Mouse (Mus musculus): Measurements from ENCODE around the gene Cep68. TPM values are rescaled to one million over a fixed set of nuclear protein-coding genes. Genes with fewer than 3 reads are reported as not detected.

Gene Cep68
- polyA plus RNA-seq, 1 experiment from 2014 or later = 32.8 TPM

- no peak overlapping the region for H3K9ac ChIP-seq (ENCODE audit: low read depth, low read length)
- H3K36me3 ChIP-seq (ENCODE audit: control insufficient read depth, insufficient read depth, low read length) = no peaks in the 10 kb centered on the region; the same call in 1 of the 2 replicates
- no peaks in the 10 kb centered on the region for H3K9me3 ChIP-seq (replicated peaks; ENCODE audit: control insufficient read depth, low read length)
- no peak for ATAC-seq (replicated peaks; ENCODE audit: insufficient number of reproducible peaks, low FRiP score, low TSS enrichment)
- peaks cover 39% of the 10 kb centered on the region for H3K4me1 ChIP-seq (ENCODE audit: control insufficient read depth, insufficient read depth, low read length)
- no peak overlapping the region; the same call in 1 of the 2 replicates for H3K4me2 ChIP-seq
- H3K4me3 ChIP-seq (ENCODE audit: low read depth, low read length) = no peak overlapping the region
- WGBS (ENCODE audit: insufficient replicate concordance) = 57% methylated on average over 9 of the region's 9 CpGs
- H3K27me3 ChIP-seq (ENCODE audit: control insufficient read depth, insufficient read depth, low read length) = no peaks in the 10 kb centered on the region
- no peak overlapping the region for H3K27ac ChIP-seq (ENCODE audit: low read depth, low read length)
Observed at GRCm38 (mm10) chr11:20204870-20205446, 44.3 kb downstream of the Cep68 start.

- H3K4me3 ChIP-seq (ENCODE audit: low read depth, low read length) = no peak overlapping the region
- no peaks in the 10 kb centered on the region for H3K27me3 ChIP-seq (ENCODE audit: control insufficient read depth, insufficient read depth, low read length)
- no peaks in the 10 kb centered on the region for H3K9me3 ChIP-seq (replicated peaks; ENCODE audit: control insufficient read depth, low read length)
- no peak overlapping the region for H3K27ac ChIP-seq (ENCODE audit: low read depth, low read length)
- no peak overlapping the region for H3K9ac ChIP-seq (ENCODE audit: low read depth, low read length)
- H3K4me2 ChIP-seq = no peak overlapping the region; the same call in 1 of the 2 replicates
- whole genome bisulfite sequencing (ENCODE audit: insufficient replicate concordance) = 74% methylated on average over 2 of the region's 2 CpGs
- ATAC-seq (replicated peaks; ENCODE audit: insufficient number of reproducible peaks, low FRiP score, low TSS enrichment) = no peak
- no peaks in the 10 kb centered on the region; the same call in 1 of the 2 replicates for H3K36me3 ChIP-seq (ENCODE audit: control insufficient read depth, insufficient read depth, low read length)
- H3K4me1 ChIP-seq (ENCODE audit: control insufficient read depth, insufficient read depth, low read length) = peaks cover 39% of the 10 kb centered on the region
Observed at GRCm38 (mm10) chr11:20204321-20204720, 44.9 kb downstream of the Cep68 start.

GRCm38 (mm10) chr11:20202299-20203011, 46.8 kb downstream of the Cep68 start:
- H3K9me3 ChIP-seq (replicated peaks; ENCODE audit: control insufficient read depth, low read length) = no peaks in the 10 kb centered on the region
- ATAC-seq (replicated peaks; ENCODE audit: insufficient number of reproducible peaks, low FRiP score, low TSS enrichment) = no peak
- WGBS (ENCODE audit: insufficient replicate concordance) = 41% methylated on average over 7 of the region's 7 CpGs
- H3K9ac ChIP-seq (ENCODE audit: low read depth, low read length) = peak overlapping the region; percentile 99
- peak overlapping the region; percentile 100 for H3K4me3 ChIP-seq (ENCODE audit: low read depth, low read length)
- H3K4me1 ChIP-seq (ENCODE audit: control insufficient read depth, insufficient read depth, low read length) = peaks cover 39% of the 10 kb centered on the region
- no peaks in the 10 kb centered on the region for H3K36me3 ChIP-seq (ENCODE audit: control insufficient read depth, insufficient read depth, low read length)
- H3K27me3 ChIP-seq (ENCODE audit: control insufficient read depth, insufficient read depth, low read length) = no peaks in the 10 kb centered on the region
- peak overlapping the region; percentile 90 for H3K4me2 ChIP-seq
- peak overlapping the region; percentile 99; the same call in 1 of the 2 replicates for H3K27ac ChIP-seq (ENCODE audit: low read depth, low read length)

- Histone ChIP-seq H3K4me1 (ENCODE audit: control insufficient read depth, insufficient read depth, low read length) (peaks cover 35% of the 10 kb centered on the region), H3K4me3 (ENCODE audit: low read depth, low read length) (peak overlapping the region; percentile 100), H3K9me3 (replicated peaks; ENCODE audit: control insufficient read depth, low read length) (no peaks in the 10 kb centered on the region), H3K4me2 (peak overlapping the region; percentile 90), H3K27ac (ENCODE audit: low read depth, low read length) (peak overlapping the region; percentile 99), H3K9ac (ENCODE audit: low read depth, low read length) (peak overlapping the region; percentile 99), H3K36me3 (ENCODE audit: control insufficient read depth, insufficient read depth, low read length) (no peaks in the 10 kb centered on the region), H3K27me3 (ENCODE audit: control insufficient read depth, insufficient read depth, low read length) (no peaks in the 10 kb centered on the region)
- WGBS (ENCODE audit: insufficient replicate concordance) = under 1% methylated on average over 40 of the region's 40 CpGs
- peak; percentile 12 for ATAC-seq (replicated peaks; ENCODE audit: insufficient number of reproducible peaks, low FRiP score, low TSS enrichment)
Observed at GRCm38 (mm10) chr11:20201661-20202101, 47.5 kb downstream of the Cep68 start.

DNA sequence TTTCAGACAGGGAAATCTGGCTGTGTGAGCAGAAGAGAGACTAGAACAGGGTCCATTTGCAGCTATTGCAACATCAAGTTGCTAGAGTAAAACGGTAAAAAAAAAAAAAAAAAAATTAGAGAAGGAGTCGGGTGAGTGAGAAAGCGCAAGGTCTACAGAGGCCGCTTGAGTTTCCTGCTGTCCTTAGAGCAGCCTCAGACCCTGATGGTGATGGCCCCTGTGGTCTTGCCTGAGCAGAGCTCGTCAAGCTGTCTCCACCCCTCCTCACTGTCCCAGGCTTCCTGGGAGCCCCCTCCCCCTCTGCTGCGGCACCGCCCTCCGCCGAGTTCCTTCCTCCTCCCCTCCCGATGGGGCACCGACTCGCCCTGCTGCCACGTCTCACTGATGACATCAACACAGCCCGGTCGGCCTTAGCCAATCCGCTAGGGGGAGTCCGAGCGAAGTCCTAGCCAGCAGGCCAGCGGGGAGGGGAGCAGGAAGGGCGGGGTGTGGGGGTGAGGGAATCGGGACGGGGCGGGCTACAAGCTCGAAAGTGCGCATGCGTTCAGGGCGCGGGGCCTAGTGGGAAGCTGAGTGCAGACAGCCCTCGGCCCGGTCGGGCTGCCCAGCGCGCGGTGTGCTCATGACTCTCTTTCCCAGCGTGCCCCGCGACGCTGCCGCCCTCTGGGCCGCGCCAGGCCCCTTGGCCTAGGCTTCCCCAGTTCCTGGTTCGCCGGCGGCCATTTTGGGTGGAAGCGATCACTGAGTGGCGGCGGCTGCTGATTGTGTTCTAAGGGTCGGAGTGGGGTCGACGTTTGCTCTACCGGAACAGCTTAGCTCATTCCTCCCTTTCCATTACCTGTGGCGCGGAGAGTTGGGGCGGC, 48.3 kb downstream of the Cep68 start, which contains the start of gene Rab1a:
TSS of gene Rab1a (plus strand) at position 720 of the 863 bp plus-strand sequence.
- WGBS (ENCODE audit: insufficient replicate concordance) = under 1% methylated on average over 54 of the region's 54 CpGs
- H3K4me2 ChIP-seq = peak within 1 kb of the TSS; percentile 90

DNA sequence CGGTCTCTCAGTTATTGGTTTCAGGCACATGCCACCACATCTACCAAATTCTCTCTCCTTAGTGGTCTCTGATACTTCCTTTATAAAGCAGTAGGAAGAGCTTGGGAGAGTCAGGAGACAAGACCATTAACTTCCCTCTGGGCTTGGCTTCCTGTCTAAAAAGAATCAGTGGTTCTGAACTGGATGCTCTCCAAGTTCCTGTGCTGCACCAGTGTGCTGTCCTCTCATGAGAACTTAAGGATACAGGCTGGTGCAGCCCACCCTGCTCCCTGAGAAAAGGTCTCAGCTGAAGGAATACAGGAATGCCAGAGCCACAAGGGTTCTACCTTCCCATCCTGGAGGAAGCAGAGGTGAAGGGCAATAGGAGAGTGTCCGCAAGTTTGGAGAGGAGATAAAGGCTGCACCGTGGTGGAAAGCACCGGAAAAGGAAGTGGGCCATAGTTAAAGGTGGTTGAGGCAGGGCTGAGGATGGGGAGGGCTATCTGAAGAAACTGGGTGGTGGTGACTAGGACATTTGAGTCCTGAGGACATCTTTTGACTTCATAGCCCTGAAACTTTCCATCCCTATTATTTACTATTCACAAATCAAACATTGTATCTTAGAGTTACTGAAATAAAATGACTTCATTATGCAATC, 56.0 kb downstream of the Cep68 start:
- ATAC-seq (replicated peaks; ENCODE audit: insufficient number of reproducible peaks, low FRiP score, low TSS enrichment) = no peak
- Histone ChIP-seq H3K9me3 (replicated peaks; ENCODE audit: control insufficient read depth, low read length) (no peaks in the 10 kb centered on the region), H3K27me3 (ENCODE audit: control insufficient read depth, insufficient read depth, low read length) (no peaks in the 10 kb centered on the region), H3K36me3 (ENCODE audit: control insufficient read depth, insufficient read depth, low read length) (no peaks in the 10 kb centered on the region), H3K4me3 (ENCODE audit: low read depth, low read length) (no peak overlapping the region), H3K4me2 (no peak overlapping the region), H3K4me1 (ENCODE audit: control insufficient read depth, insufficient read depth, low read length) (peaks cover 6% of the 10 kb centered on the region; the same call in 1 of the 2 replicates), H3K9ac (ENCODE audit: low read depth, low read length) (no peak overlapping the region), H3K27ac (ENCODE audit: low read depth, low read length) (no peak overlapping the region)
- 56% methylated on average over 4 of the region's 4 CpGs for WGBS (ENCODE audit: insufficient replicate concordance)

More for the DNA sequence above, 48.3 kb downstream of the Cep68 start, which contains the start of gene Rab1a:
- Histone ChIP-seq H3K36me3 (ENCODE audit: control insufficient read depth, insufficient read depth, low read length) (no peaks in the 10 kb centered on the region), H3K4me1 (ENCODE audit: control insufficient read depth, insufficient read depth, low read length) (peaks cover 32% of the 10 kb centered on the region), H3K27me3 (ENCODE audit: control insufficient read depth, insufficient read depth, low read length) (no peaks in the 10 kb centered on the region), H3K9ac (ENCODE audit: low read depth, low read length) (peak within 1 kb of the TSS; percentile 99), H3K9me3 (replicated peaks; ENCODE audit: control insufficient read depth, low read length) (no peaks in the 10 kb centered on the region), H3K4me3 (ENCODE audit: low read depth, low read length) (peak within 1 kb of the TSS; percentile 100), H3K27ac (ENCODE audit: low read depth, low read length) (peak within 1 kb of the TSS; percentile 99)
- peak; percentile 97 for ATAC-seq (replicated peaks; ENCODE audit: insufficient number of reproducible peaks, low FRiP score, low TSS enrichment)

- no peak overlapping the region for H3K27ac ChIP-seq (ENCODE audit: low read depth, low read length)
- no peaks in the 10 kb centered on the region for H3K27me3 ChIP-seq (ENCODE audit: control insufficient read depth, insufficient read depth, low read length)
- H3K4me1 ChIP-seq (ENCODE audit: control insufficient read depth, insufficient read depth, low read length) = no peaks in the 10 kb centered on the region
- no peaks in the 10 kb centered on the region for H3K36me3 ChIP-seq (ENCODE audit: control insufficient read depth, insufficient read depth, low read length)
- ATAC-seq (replicated peaks; ENCODE audit: insufficient number of reproducible peaks, low FRiP score, low TSS enrichment) = no peak
- WGBS (ENCODE audit: insufficient replicate concordance) = 75% methylated on average over 6 of the region's 6 CpGs
- no peak overlapping the region for H3K4me2 ChIP-seq
- H3K9ac ChIP-seq (ENCODE audit: low read depth, low read length) = no peak overlapping the region
- no peak overlapping the region for H3K4me3 ChIP-seq (ENCODE audit: low read depth, low read length)
- H3K9me3 ChIP-seq (replicated peaks; ENCODE audit: control insufficient read depth, low read length) = no peaks in the 10 kb centered on the region; the same call in 1 of the 2 replicates
Observed at GRCm38 (mm10) chr11:20187271-20187670, 62.0 kb downstream of the Cep68 start.

All from heart, embryonic 11.5 days (tissue).